9 mouse cellular contexts compared by ENCODE assay signal in genomic region chr6:6884897-6885296, GRCm38 (mm10). TPM values are rescaled to one million over a fixed set of nuclear protein-coding genes. Genes with fewer than 3 reads are reported as not detected.
A peak's percentile ranks its signal among the peaks of the same experiment; 100 is the strongest.
DNase-seq lines count a peak whose midpoint lies in the region; ATAC-seq and TF ChIP-seq lines count a peak whose summit lies in the region.
"Had no signal": no experiment of that assay in that cellular context is flagged by ENCODE, and none has a peak within 500 bp of the region (broad histone marks: within the 10 kb centered on the region; RNA-seq: fewer than 3 reads in every experiment).

No protein-coding gene starts in this region.

- 0 out of 2 replicates have a peak, but pooled peaks have one; percentile 36 for ATAC-seq in intestine, postnatal 0 days
- no peak for ATAC-seq in intestine, embryonic 16.5 days
- ATAC-seq in common myeloid progenitor, adult 5-6 weeks (replicated peaks; ENCODE audit: low read depth, poor library complexity, severe bottlenecking): peak; percentile 78
- no peak for ATAC-seq in liver, embryonic 14.5 days (ENCODE audit: insufficient read depth)

- H3K27me3 ChIP-seq in intestine, postnatal 0 days (replicated peaks; ENCODE audit: control insufficient read depth, insufficient read depth, low read length): peaks cover 54% of the 10 kb centered on the region
- H3K27me3 ChIP-seq in intestine, embryonic 16.5 days (replicated peaks; ENCODE audit: control insufficient read depth, insufficient read depth, low read length): peaks cover 49% of the 10 kb centered on the region
- peaks cover 36% of the 10 kb centered on the region for H3K27me3 ChIP-seq in liver, embryonic 14.5 days (ENCODE audit: control insufficient read depth, insufficient read depth, low read length)
- H3K27me3 ChIP-seq in small intestine, adult 2 months (ENCODE audit: control insufficient read depth, insufficient read depth, low read length): peaks cover 32% of the 10 kb centered on the region

- H3K4me2 ChIP-seq in intestine, postnatal 0 days (replicated peaks; ENCODE audit: low read depth): no peak overlapping the region
- H3K4me2 ChIP-seq in intestine, embryonic 16.5 days (ENCODE audit: low read depth, low read length): no peak overlapping the region
- no peak overlapping the region for H3K4me2 ChIP-seq in liver, embryonic 14.5 days (ENCODE audit: low read depth)

- no peak overlapping the region for H3K4me3 ChIP-seq in intestine, postnatal 0 days (ENCODE audit: low read depth, low read length)
- no peak overlapping the region for H3K4me3 ChIP-seq in intestine, embryonic 16.5 days (ENCODE audit: low read length)
- H3K4me3 ChIP-seq in liver, embryonic 14.5 days (ENCODE audit: insufficient read depth in 1 of 2, low read depth in 2 of 2, low read length in 2 of 2): no peak overlapping the region
- no peak overlapping the region for H3K4me3 ChIP-seq in small intestine, adult 2 months (ENCODE audit: low read depth, low read length)

- H3K36me3 ChIP-seq in intestine, postnatal 0 days (ENCODE audit: control insufficient read depth, insufficient read depth): no peaks in the 10 kb centered on the region
- H3K36me3 ChIP-seq in intestine, embryonic 16.5 days (ENCODE audit: control insufficient read depth, insufficient read depth, low read length): no peaks in the 10 kb centered on the region
- no peaks in the 10 kb centered on the region for H3K36me3 ChIP-seq in liver, embryonic 14.5 days (replicated peaks; ENCODE audit: control insufficient read depth, insufficient read depth, low read depth)
- no peaks in the 10 kb centered on the region for H3K36me3 ChIP-seq in small intestine, adult 2 months (ENCODE audit: control insufficient read depth, insufficient read depth, low read length)

- WGBS in intestine, postnatal 0 days: 7% methylated on average over 12 of the region's 12 CpGs
- 4% methylated on average over 12 of the region's 12 CpGs for WGBS in intestine, embryonic 16.5 days
- 7% methylated on average over 12 of the region's 12 CpGs for WGBS in liver, embryonic 14.5 days (ENCODE audit: insufficient replicate concordance)
- 9% methylated on average over 12 of the region's 12 CpGs for WGBS in small intestine, adult 2 months

- H3K4me1 ChIP-seq in intestine, postnatal 0 days (replicated peaks; ENCODE audit: control insufficient read depth, insufficient read depth, low read length): no peaks in the 10 kb centered on the region
- peaks cover 7% of the 10 kb centered on the region for H3K4me1 ChIP-seq in intestine, embryonic 16.5 days (ENCODE audit: control insufficient read depth, insufficient read depth, low read length)
- no peaks in the 10 kb centered on the region for H3K4me1 ChIP-seq in liver, embryonic 14.5 days (replicated peaks; ENCODE audit: control insufficient read depth in 2 of 2, insufficient read depth in 2 of 2, low read length in 1 of 2)
- peaks cover 2% of the 10 kb centered on the region for H3K4me1 ChIP-seq in small intestine, adult 2 months (ENCODE audit: control insufficient read depth, insufficient read depth, insufficient read length, low read length)

- peak; percentile 69 for DNase-seq in ES-CJ7 (ENCODE audit: low read depth, low spot score)
- DNase-seq in heart, postnatal 14 days: peak; percentile 69 to 72
- no peak for DNase-seq in liver, embryonic 14.5 days (ENCODE audit: low read depth in 3 of 3, low spot score in 3 of 3)
- DNase-seq in spleen, postnatal 4 days (ENCODE audit: low spot score in 2 of 2): no peak

- TF ChIP-seq EP300 in liver, embryonic 14.5 days (IDR thresholded peaks at IDR 0.05; ENCODE audit: low read depth): no peak

- no peaks in the 10 kb centered on the region for H3K9me3 ChIP-seq in intestine, postnatal 0 days (ENCODE audit: control insufficient read depth)
- H3K9me3 ChIP-seq in intestine, embryonic 16.5 days (ENCODE audit: control insufficient read depth, low read length): no peaks in the 10 kb centered on the region
- H3K9me3 ChIP-seq in liver, embryonic 14.5 days (ENCODE audit: control insufficient read depth, low read length): no peaks in the 10 kb centered on the region

- TF ChIP-seq POLR2A in small intestine, adult 2 months (IDR thresholded peaks at IDR 0.05; ENCODE audit: low read depth, low read length): no peak

- H3K27ac ChIP-seq in intestine, postnatal 0 days (ENCODE audit: low read depth, low read length): no peak overlapping the region
- no peak overlapping the region for H3K27ac ChIP-seq in intestine, embryonic 16.5 days (ENCODE audit: low read length)
- no peak overlapping the region for H3K27ac ChIP-seq in liver, embryonic 14.5 days
- H3K27ac ChIP-seq in small intestine, adult 2 months (ENCODE audit: insufficient read depth, low read depth, low read length): no peak overlapping the region
- H3K27ac ChIP-seq: macrophage had no signal

- H3K9ac ChIP-seq in intestine, postnatal 0 days (ENCODE audit: low read depth, low read length): no peak overlapping the region
- no peak overlapping the region for H3K9ac ChIP-seq in intestine, embryonic 16.5 days (ENCODE audit: low read depth, low read length)
- no peak overlapping the region for H3K9ac ChIP-seq in liver, embryonic 14.5 days (replicated peaks)

- TF ChIP-seq CTCF in intestine, postnatal 0 days (IDR thresholded peaks at IDR 0.05; ENCODE audit: low read depth): peak; percentile 84
- TF ChIP-seq CTCF in liver, embryonic 14.5 days (IDR thresholded peaks at IDR 0.05; ENCODE audit: low read depth): peak; percentile 61
- TF ChIP-seq CTCF in small intestine, adult 2 months (IDR thresholded peaks at IDR 0.05; ENCODE audit: extremely low read depth, insufficient read length, insufficient replicate concordance, low read depth, low read length): peak; percentile 53; the same call in 1 of the 2 replicates

- intact Hi-C loops in heart, postnatal 14 days (cut with DNase I): loop anchor here (2.0 to 5.0 kb wide), 3 partner anchors 778 to 1028 kb away; no protein-coding TSS in a partner anchor

RNA-seq across cellular contexts. Expression of gene Dlx5, which starts 3.0 kb away (rescaled TPM):
- 0.27 and 0.33 TPM in 2 replicates for polyA plus RNA-seq in intestine, postnatal 0 days (2015; fragmentation: Nextera tagmentation; extraction: Ambion mirVana)
- polyA plus RNA-seq in intestine, embryonic 16.5 days (2015; fragmentation: Nextera tagmentation; extraction: Ambion mirVana): 1.5 and 1.7 TPM in 2 replicates
- total RNA-seq in common myeloid progenitor, adult 5-6 weeks (2017): not detected in 2 replicates
- under 1 TPM in 1 of 2 experiments, not detected in 1; 0.41 TPM for total RNA-seq in heart, postnatal 14 days (2021)
- polyA plus RNA-seq in liver, embryonic 14.5 days (2012; rRNA removed): 0.03 TPM in 1 of 2 replicates, not detected in the other
- polyA plus RNA-seq in liver, embryonic 14.5 days (2014; fragmentation: Nextera tagmentation; extraction: Ambion mirVana): not detected in 2 replicates
- polyA plus RNA-seq in small intestine, adult 2 months (2012; rRNA removed): 0.11 TPM in 1 of 2 replicates, not detected in the other
- polyA plus RNA-seq: macrophage had no signal

RNA-seq across cellular contexts. Expression of gene Dlx6, which starts 21.8 kb away (rescaled TPM):
- not detected in 2 replicates for polyA plus RNA-seq in intestine, postnatal 0 days (2015; fragmentation: Nextera tagmentation; extraction: Ambion mirVana)
- polyA plus RNA-seq in intestine, embryonic 16.5 days (2015; fragmentation: Nextera tagmentation; extraction: Ambion mirVana): not detected in 2 replicates
- not detected in 2 replicates for total RNA-seq in common myeloid progenitor, adult 5-6 weeks (2017)
- total RNA-seq in heart, postnatal 14 days (2021): not detected
- 0.01 TPM in 1 of 2 replicates, not detected in the other for polyA plus RNA-seq in liver, embryonic 14.5 days (2012; rRNA removed)
- polyA plus RNA-seq in liver, embryonic 14.5 days (2014; fragmentation: Nextera tagmentation; extraction: Ambion mirVana): not detected in 2 replicates
- not detected in 2 replicates for polyA plus RNA-seq in small intestine, adult 2 months (2012; rRNA removed)
- polyA plus RNA-seq: macrophage had no signal

Comparison
In these comparisons a context has a peak if more than half of its experiments do, and no peak if none do; other contexts are left out.
1. ATAC-seq: peak in intestine, postnatal 0 days (single experiment) and common myeloid progenitor, adult 5-6 weeks (single experiment); none in intestine, embryonic 16.5 days (single experiment) and liver, embryonic 14.5 days (single experiment).
2. DNase-seq: peak in ES-CJ7 (single experiment) and heart, postnatal 14 days (2 of 2); none in liver, embryonic 14.5 days (0 of 3) and spleen, postnatal 4 days (0 of 2).
3. Peak in every context shown above with its lines, with median percentiles within 50 percentile points of each other: CTCF ChIP-seq.